Mouse (Mus musculus) layer of hippocampus, postnatal 14 days (tissue): ENCODE measurements around the gene Egln2. TPM values are rescaled to one million over a fixed set of nuclear protein-coding genes. Genes with fewer than 3 reads are reported as not detected.

Experiments
- DNase-seq, 2 experiments: peaks; one replicate each; pipeline ENCODE4 v3.0.0; 2021 to 2022; ENCODE audit warnings: low spot score in 2 of 2, mixed read lengths in 1 of 2
- long read RNA-seq, 2 experiments: library from polyadenylated mRNA; stranded (forward); transcript quantifications; one replicate each; pipeline ENCODE4 v2.0.0; 2021
- total RNA-seq, 2 experiments: library from RNA; stranded (reverse); gene quantifications; 2 replicates each; pipeline ENCODE4 v1.2.3; 2021

The Egln2 gene
- total RNA-seq: 10 to 100 TPM; 88.1 to 90.7 TPM
- long read RNA-seq, experiment 1, transcript Egln2-201 (6 exons, 2,107 nt): major isoform, 126 of 159 reads
- long read RNA-seq, experiment 1, partial matches to known transcripts: 9 of 159 reads
- long read RNA-seq, experiment 1, other reads (novel, unspliced or antisense): 22 of 159 reads
- long read RNA-seq, experiment 2, transcript Egln2-201 (6 exons, 2,107 nt): major isoform, 164 of 207 reads
- long read RNA-seq, experiment 2, transcript Egln2-202 (6 exons, 1,756 nt): minor isoform, 12 of 207 reads
- long read RNA-seq, experiment 2, partial matches to known transcripts: 17 of 207 reads
- long read RNA-seq, experiment 2, other reads (novel, unspliced or antisense): 14 of 207 reads

GRCm38 (mm10) chr7:27166614-27167474, at the start of gene Egln2:
Egln2 (minus strand) TSS chr7:27166802.
- DNase-seq: peak; percentile 93 to 96

GRCm38 (mm10) chr7:27212626-27213025, 46.0 kb upstream of the Egln2 start:
- DNase-seq: no peak

DNA sequence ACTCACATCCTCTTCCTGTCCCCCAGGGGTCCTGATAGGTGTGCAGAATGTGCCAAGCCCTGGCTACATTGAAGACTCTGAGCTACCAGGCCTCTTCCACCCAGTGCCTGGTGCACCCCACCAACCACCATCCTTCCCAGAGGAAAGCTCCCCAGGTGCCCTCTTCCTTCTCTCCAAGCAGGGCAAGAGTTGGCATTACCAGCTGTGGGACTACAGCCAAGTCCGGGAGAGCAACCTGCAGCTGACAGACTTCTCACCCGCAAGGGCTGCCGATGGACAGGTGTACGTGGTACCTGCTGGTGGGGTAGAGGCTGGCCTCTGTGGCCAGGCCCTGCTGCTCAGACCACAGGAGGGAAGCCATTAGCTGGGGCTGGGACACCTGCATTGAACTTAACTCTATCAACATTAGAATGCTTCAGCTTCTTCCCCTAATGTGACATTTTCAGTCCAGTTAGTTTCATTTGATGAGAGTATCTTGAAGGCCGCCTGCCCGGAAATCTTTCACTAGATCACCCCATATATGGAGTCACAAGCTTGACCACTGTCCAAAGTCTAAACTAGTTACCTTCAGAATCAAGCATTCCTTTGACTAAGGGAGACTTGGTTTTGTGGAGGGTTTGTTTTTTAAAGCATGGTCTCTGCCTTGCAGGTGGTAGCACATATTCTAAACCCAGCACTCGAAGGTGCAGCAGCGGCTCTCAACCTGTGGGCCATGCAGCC, 37.3 kb upstream of the Egln2 start:
- no peak for DNase-seq

- DNase-seq: no peak
Measured at GRCm38 (mm10) chr7:27198779-27199178, 32.2 kb upstream of the Egln2 start.

DNA sequence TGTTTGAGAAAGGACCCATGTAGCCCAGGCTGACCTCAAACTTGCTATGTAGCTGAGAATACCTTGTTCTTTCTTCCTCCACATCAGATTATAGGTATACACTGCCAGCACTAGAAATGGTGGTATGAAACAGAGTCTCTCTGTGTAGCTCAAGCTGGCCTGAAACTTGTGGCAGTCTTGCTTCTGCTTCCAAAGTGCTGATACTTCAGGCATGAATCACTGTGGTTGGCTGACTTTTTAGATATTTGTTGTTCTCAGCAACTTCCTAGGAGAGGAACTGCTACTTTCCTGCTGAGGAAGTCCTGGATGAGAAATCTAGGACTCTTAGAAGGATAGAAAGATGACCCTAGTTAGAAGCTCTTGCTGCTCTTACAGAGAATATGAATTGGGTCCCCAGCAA, 31.8 kb upstream of the Egln2 start:
- DNase-seq: no peak

- DNase-seq: no peak
Measured at GRCm38 (mm10) chr7:27197634-27198033, 31.0 kb upstream of the Egln2 start.

DNA sequence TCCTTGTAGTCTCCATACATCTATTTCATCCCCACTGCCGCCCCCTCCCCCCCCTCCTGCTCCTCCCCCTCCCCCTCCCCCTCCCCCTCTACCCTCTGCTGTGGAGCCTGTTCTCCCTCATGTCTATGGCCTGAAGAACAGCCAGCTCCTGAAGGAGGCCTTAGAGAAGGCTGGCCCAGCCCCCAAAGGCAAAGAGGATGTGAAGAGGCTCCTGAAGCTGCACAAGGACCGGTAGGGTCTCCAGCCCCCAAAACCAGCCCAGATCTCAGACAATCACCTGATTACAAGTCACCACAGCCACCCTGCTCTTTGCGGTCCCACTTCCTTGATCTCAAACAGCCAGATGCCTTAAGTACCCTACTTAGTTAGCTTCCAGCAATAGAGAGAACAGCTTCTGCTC, 30.5 kb upstream of the Egln2 start:
- no peak for DNase-seq

- DNase-seq: peak; percentile 95 to 99
Measured at GRCm38 (mm10) chr7:27195681-27196611, 29.3 kb upstream of the Egln2 start, which contains the start of the genes BC024978 and Snrpa. BC024978 (plus strand) TSS chr7:27195781. Snrpa (minus strand) TSS chr7:27196271.

GRCm38 (mm10) chr7:27193731-27194130, 27.1 kb upstream of the Egln2 start:
- no peak for DNase-seq

DNA sequence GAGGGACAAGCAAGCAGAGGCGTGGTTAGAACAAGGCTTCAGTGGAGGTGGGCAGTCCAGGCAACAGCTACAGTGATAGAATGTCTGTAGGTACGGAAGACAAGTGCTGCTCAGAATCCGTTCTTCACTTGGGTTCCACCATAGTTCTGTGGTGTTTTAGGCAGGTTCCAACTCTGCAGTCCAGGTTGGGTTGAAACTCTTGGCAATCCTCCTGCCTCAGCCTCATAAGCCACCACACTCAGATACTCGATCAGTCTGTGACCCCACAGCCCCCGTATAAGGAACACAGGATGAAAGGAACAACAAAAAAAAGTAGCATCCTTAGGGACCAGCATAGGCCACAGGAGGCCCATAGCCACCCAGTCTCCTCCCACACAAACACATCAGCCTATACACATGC, 25.8 kb upstream of the Egln2 start:
- DNase-seq: no peak

- no peak for DNase-seq
Measured at GRCm38 (mm10) chr7:27189271-27189931, 22.8 kb upstream of the Egln2 start.

GRCm38 (mm10) chr7:27185986-27186385, 19.4 kb upstream of the Egln2 start:
- no peak for DNase-seq

DNA sequence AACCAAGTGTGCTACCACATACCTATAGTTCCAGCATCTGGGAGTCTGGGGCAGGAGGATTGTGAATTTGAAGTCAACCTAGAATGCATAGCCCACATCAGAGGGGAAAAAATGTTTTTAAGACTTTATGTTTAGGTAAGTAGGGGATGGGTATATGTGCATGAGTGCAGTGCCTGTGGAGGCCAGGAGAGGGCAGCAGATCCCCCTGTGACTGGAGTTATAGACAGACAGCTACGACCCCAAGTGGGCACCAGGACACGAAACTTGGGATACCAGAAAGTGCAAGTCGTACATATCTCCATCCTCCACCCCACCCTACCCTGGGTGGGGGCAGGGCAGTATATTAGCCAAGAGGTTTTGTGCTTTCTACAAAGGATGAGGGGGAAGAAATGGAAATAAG, 18.4 kb upstream of the Egln2 start:
- DNase-seq: no peak

DNA sequence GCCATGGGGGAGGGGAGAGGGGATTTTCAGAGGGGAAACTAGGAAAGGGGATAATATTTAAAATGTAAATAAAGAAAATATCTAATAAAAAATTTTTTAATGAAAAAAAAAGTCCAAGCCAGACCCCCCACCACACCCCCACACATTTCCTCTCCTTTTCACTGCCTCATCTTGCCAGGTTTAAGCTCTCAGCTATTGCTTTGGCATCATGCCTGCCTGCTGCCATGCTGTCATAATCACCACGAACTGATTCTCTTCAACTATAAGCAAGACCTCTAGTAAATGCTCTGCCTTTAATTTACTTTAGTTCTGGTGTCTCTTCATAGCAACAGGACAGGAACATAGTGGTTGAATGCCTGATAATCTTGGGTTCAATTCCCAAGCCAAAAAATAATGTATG, 15.9 kb upstream of the Egln2 start:
- DNase-seq: no peak

DNA sequence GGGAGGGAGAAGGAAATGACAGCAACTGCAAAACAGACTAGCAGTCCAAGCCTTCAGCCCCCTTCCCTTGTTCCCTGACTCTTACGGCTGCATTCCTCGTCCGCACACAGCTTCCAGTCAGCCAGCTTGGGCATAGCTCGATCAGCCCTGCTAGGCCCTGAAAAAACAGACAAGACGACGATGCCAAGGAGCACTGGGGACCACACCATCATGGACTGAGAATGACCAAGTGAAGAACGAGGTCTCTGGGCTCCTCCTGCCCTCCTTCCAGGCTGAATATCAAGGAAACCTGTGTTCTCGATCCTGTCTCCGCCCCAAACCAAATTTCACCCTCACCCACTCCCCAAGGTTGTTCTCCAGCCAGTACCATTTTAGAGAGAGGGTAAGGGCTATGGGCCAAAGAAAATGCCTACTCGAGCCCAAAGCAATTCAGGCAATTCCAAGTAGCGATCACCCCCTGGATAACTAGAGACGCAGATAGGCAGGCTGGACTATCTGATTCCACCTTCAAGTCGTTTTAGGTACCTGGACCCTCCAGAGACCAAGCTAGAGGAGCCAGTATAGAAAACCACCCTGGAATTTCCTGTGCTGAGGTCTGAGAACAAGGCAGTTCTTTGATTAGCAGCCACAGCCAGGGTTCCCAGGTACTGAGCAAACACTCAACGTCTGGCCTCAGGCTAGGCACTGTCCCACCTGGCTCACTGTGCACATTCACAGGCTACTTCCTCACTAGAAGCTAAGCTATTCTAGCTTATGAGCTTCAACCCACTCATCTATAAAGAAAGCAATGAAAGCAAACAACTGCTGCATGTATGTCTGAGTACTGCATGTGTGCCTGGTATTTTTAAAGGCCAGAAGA, 14.5 kb upstream of the Egln2 start, which contains the start of the genes Gm21983 and Mia:
Gene Gm21983 (minus strand): TSS at position 250 of the 859 bp plus-strand sequence.
Gene Mia (minus strand): TSS at position 321 of the 859 bp plus-strand sequence.
- DNase-seq: no peak

- DNase-seq: no peak
Measured at GRCm38 (mm10) chr7:27180036-27180435, 13.4 kb upstream of the Egln2 start.

GRCm38 (mm10) chr7:27179217-27179918, 12.8 kb upstream of the Egln2 start:
- DNase-seq: no peak
